Mouse (Mus musculus): ENCODE data around the gene Vmn2r67.
"Not testable (repeated sequence)": the region's sequence is repeated elsewhere in the genome, so short reads cannot be mapped to it uniquely, and the experiment has no call there.

The Vmn2r67 gene

GRCm38 (mm10) chr7:85155898-85156297, at the start of gene Vmn2r67:
Gene Vmn2r67 (minus strand): TSS chr7:85155998.
- DNase-seq (ENCODE audit: low spot score in 2 of 2): no peak

DNA sequence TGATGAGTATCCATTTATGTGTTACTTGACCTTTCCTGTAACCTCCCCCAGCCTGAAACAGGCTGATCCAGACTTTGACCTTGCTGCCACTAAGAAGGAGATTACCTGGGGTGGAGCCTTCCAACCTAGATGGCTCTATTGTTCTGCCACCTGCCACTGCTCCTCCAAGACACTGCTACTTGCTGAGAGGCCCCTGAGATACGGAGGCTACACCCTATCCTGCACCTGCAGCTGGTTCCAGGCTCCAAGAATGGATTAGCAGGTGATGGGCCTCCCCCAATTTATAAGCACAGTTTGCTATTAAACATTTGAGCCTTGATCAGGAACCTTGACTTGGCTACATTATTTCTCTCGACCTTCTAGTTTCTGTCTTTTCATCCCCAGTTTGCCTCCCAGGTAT, 51.3 kb downstream of the Vmn2r67 start:
- not testable (repeated sequence) for DNase-seq (ENCODE audit: low spot score in 2 of 2)
